Mouse (Mus musculus) central nervous system, embryonic 14 days (tissue): ENCODE measurements around the gene Tbx21. TPM values are rescaled to one million over a fixed set of nuclear protein-coding genes. Genes with fewer than 3 reads are reported as not detected.

Experiments used
- polyA plus RNA-seq: library from polyadenylated mRNA; depleted of rRNA; stranded (reverse); fragments of >200 nt; gene quantifications from 2 replicates; pipeline ENCODE4 v1.2.3, GENCODE M21; 2012; rRNA removed

Tbx21 gene
- 0.10 and 0.17 TPM in 2 replicates for polyA plus RNA-seq

DNA sequence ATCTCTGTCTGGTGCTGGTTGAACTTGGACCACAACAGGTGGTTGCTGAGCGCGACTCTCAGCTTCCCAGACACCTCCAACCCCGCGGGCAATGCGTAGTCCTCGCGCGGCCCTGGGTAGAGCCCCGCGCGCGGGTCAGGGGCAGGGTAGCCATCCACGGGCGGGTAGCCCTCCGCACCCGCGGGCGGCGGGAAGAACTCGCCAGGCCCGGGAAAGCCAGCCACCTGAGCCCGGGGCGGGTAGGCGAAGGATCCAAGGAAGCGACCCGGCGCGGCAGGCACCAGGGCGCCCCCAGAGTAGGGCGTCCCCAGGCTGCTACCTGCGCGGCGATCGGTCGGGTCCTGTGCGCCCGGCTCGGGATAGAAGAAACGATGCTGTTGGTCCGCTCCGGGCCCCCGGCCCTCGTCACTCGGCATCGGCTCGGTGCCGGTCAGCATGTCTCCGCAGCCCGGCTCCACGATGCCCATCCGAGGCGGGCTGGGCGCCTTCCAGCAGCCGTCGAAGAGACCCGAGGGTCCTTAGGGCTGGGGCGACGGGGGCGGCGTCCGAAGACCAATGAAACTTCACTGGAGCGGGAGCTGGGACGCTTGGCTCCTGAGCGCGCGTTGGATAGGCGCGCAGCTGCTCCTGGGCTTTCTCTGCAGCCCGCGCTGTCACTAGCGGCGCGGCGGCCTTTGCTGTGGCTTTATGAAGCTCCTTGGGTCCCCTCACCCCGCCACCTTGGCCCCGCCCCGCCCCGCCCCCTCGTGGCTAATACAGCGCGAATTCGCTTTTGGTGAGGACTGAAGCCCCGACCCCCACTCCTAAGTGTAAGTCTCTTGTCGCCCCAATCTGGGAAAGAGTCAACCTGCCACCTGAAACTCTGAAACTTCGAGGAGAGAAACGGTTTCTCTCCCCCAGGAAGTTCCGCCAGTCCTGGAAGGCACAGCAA is at the start of gene Tbx21:
Gene Tbx21 (minus strand): TSS at position 661 of the 931 bp plus-strand sequence.

DNA sequence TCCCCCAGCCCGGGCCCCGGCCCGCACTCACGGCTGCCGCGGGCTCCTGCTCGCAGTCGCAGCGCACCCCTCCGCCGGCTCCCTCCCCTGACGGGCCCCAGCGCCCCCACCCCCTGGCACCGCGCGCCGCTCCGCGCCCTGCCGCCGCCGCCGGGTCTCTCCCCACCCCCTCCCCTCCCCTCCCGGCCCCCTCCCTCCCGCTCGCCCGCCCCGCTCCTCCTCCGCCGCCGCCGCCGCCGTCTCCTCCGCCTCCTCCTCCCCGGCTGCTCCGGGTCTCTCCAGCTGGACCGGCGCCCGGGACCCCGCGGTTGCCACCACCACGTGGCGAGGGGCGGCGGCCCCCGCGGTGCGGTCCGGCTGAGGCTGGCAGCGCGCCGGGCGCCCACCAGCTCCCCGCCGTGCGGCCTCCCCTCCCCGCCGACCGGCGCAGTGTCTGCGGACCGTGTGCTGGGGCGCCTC is 36.2 kb upstream of the Tbx21 start, which contains the start of gene Tbkbp1:
Gene Tbkbp1 (minus strand): TSS at position 153 of the 459 bp plus-strand sequence.

DNA sequence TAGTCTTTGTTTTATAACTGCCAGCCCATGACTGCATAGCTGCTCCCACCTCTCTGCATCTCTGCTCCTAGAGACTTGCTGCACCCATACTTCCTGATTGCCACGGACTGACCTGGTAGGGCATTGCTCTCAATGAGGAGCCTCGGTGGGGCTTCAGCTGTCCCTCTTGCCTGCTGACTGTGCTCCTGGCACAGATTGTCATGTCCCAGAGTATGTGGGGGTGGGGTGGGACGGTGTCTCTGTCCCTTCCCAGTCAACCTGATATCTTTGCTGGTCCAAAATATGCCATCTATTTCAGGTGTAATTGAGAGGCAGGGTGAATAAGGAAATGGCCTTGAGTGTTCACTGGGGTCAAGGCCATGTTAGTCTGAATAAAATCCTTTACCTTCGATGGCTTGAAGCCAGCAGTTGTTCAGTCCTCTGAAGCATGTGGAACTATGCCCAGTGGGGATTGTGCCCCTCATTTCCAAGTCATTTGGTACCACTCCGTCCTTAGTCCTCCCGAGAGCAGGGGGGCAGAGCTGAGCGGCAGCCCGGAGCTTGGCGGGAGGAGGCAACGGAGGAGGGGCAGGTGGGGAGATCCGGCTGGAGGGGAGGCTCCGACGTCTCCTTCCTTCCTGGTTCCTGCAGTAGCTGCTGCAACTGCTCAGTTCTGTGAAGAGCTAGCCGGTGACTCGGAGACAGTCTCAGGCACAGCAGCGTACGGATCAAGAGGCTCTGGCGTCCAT is 64.8 kb downstream of the Tbx21 start, which contains the start of gene Osbpl7:
Gene Osbpl7 (plus strand): TSS at position 413 of the 728 bp plus-strand sequence.

Other genes starting within 250 kb of the Tbx21 start
- gene Cdk5rap3, start 198.8 kb downstream of the Tbx21 start, polyA plus RNA-seq = 88.3 and 96.2 TPM in 2 replicates
- gene Prr15l, start 187.2 kb downstream of the Tbx21 start, polyA plus RNA-seq = 0.35 TPM in 1 of 2 replicates, not detected in the other
- 12.3 and 13.8 TPM in 2 replicates for gene Pnpo, start 171.3 kb downstream of the Tbx21 start, polyA plus RNA-seq
- gene Sp2, start 132.4 kb downstream of the Tbx21 start, polyA plus RNA-seq = 12.6 and 15.4 TPM in 2 replicates
- gene Sp6, start 101.9 kb downstream of the Tbx21 start, polyA plus RNA-seq = 0.54 and 1.0 TPM in 2 replicates
- 14.2 and 15.7 TPM in 2 replicates for gene Scrn2, start 85.4 kb downstream of the Tbx21 start, polyA plus RNA-seq
- gene Lrrc46, start 73.9 kb downstream of the Tbx21 start, polyA plus RNA-seq = 2.0 and 2.8 TPM in 2 replicates
- gene Mrpl10, start 73.8 kb downstream of the Tbx21 start, polyA plus RNA-seq = 59.5 and 60.3 TPM in 2 replicates
- 14.3 and 14.8 TPM in 2 replicates for gene Osbpl7, start 64.7 kb downstream of the Tbx21 start, polyA plus RNA-seq
- gene Tbkbp1, start 36.2 kb upstream of the Tbx21 start, polyA plus RNA-seq = 53.9 and 64.0 TPM in 2 replicates
- gene Kpnb1, start 72.5 kb upstream of the Tbx21 start, polyA plus RNA-seq = 135 and 137 TPM in 2 replicates
- 102 and 105 TPM in 2 replicates for gene Npepps, start 165.3 kb upstream of the Tbx21 start, polyA plus RNA-seq
- gene Mrpl45, start 200.4 kb upstream of the Tbx21 start, polyA plus RNA-seq = 26.5 and 26.7 TPM in 2 replicates
- gene Gpr179, start 236.7 kb upstream of the Tbx21 start, polyA plus RNA-seq = 0.31 and 0.36 TPM in 2 replicates
- 27.7 and 31.3 TPM in 2 replicates for gene Socs7, start 247.2 kb upstream of the Tbx21 start, polyA plus RNA-seq